Mouse (Mus musculus) CD4-positive helper T cell, adult 2 months (primary cell): Measurements from ENCODE around the gene Fnip2.

ENCODE experiments used
- DNase-seq: peaks from one replicate; pipeline ENCODE4 v3.0.0-alpha.2; 2012; ENCODE audit warnings: low read depth, missing footprints, low spot score

Fnip2 gene

GRCm38 (mm10) chr3:79564875-79565606 is 2.6 kb downstream of the Fnip2 start:
- DNase-seq: no peak

DNA sequence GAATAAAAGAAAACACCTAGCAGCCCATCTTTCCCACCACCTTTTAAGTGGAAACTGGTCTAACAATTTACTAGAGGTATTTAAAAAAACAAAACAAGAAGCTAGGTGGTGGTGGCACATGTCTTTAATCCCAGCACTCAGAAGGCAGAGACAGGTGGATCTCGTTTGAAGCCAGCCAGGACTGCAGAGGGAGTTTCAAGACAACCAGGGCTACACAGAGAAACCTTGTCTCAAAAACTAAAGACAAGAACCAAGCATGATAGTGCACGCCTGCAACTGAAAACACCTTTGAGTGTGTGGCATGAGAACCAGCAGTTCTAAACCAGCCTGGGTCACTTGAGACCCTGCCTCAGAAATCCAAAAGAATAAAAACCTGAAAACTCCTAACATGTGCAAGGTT is 4.1 kb downstream of the Fnip2 start:
- no peak for DNase-seq

- DNase-seq: no peak
Measured at GRCm38 (mm10) chr3:79561784-79562715, 5.5 kb downstream of the Fnip2 start.

GRCm38 (mm10) chr3:79560555-79560954 is 7.0 kb downstream of the Fnip2 start:
- no peak for DNase-seq

DNA sequence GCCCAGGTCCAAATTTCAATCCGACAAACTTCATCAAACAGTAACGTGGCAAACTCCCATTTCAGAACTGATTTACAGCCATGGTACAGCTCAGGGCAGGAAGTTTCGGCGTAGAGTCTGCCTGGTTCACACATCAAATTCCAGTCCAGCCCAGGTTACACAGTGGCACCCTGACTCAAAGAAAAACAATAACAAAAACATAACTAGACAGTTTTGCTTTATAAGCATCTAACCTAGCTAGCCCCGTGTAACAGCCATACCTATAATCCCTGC is 7.9 kb downstream of the Fnip2 start:
- DNase-seq: no peak

DNA sequence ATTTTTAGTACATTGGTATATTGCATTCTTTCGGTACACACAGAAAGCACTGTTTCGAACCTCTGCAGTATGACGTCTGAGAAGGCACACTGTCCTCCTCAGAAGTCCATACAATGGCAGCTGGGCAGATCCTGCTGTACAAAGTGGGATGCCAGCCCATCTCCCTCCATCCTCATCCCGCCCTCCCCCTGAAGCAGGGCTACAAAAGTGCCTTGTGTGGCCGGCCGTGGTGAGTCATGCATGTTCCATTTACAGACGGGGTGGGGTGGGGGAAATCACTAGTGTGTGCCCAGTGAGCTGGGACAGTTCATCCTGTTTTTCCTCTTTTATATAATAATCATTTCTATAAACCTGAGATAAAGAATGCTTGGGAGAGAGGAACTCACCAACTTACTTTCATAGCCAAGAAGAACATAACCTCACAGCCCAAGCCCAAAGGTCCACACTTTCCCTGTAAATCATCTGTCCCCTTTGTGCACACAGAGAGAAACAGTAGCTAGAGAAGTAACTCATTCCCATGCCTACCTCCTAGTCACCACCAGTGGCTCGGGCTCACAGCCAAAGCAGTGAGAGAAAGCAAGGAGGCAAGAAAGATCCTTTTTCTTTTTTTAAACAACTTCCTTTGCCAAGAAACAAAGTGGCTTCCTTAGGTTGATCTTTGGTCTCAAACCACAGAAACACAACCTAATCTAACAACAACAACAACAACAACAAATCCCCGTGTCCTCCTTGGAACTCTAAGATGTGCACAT is 8.4 kb downstream of the Fnip2 start:
- DNase-seq: no peak

DNA sequence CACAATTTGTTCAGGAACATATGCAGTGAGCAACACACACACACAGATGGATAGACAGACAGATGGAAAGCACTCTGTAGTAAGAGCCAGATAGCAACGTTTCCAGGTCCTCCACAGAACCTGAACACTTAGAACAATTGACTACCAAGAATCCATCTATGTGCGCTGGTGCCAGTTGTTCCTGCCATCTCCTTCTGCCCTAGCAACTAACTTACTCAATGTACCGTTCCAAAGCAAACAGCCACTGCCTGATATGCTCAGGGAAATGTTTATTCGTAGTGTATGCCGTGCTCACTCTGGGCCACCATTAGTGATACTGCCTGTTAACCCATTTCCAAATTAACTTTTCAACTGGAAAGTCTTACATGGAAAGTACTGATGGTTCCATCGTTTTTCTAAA is 12.5 kb downstream of the Fnip2 start:
- no peak for DNase-seq

DNA sequence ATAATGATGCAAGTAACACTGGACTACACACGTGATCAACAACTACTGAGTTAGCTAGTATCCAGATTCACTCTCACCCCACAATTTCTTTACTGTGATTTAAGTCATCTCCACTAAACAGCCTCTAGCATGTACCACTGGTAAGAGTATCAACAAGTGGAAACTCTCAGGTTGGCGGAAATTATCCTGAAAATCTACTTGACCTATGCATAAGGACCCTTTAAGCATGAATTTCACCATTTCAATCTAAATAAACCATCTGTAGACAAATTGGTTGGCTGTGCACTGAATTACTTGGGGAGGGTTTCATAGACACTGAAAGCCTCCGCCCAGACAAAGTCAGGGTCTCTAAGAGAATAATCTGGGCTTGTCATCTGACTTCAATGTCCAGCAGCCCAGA is 13.8 kb downstream of the Fnip2 start:
- no peak for DNase-seq

- no peak for DNase-seq
Measured at GRCm38 (mm10) chr3:79551826-79552552, 15.6 kb downstream of the Fnip2 start.

GRCm38 (mm10) chr3:79549751-79550393 is 17.7 kb downstream of the Fnip2 start:
- no peak for DNase-seq

GRCm38 (mm10) chr3:79548681-79549437 is 18.7 kb downstream of the Fnip2 start:
- no peak for DNase-seq

- no peak for DNase-seq
Measured at GRCm38 (mm10) chr3:79542585-79542984, 25.0 kb downstream of the Fnip2 start.

DNA sequence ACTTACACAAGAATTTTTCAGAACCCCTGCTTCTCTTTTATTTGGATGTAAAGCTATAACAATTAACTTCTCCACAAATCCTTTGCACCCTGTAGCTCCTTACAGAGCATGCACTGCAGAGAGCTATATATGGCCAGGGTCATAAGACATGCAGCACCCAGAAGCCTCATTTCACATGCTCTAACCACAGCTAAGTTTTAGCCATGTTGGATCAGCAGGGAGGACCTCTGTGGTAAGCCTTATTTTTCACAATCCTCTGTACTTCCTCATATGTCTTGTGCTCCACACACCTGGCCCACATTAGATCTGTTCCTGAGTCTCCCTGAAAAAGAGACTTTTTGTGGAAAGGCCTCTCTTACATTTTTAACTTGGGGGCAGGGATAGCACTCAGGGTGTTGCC is 27.9 kb downstream of the Fnip2 start:
- no peak for DNase-seq

DNA sequence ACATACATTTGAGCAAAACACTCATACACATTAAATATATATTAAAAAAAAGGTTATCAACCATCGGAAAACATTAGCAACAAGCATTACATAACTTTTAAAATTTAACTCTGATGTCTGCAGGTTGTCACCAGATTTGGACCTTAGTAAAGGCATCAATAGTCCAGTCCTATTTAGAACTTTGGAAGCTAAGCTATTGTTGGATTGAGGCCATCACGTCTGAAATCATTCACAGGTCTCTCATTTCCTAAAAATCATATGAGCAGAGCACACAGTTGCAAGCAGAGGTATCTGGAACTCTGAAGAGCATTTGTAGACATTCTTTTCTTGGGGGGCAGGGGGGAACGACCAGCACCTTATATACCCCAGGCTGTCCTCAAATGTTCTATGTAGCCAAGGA is 28.5 kb downstream of the Fnip2 start:
- DNase-seq: no peak

DNA sequence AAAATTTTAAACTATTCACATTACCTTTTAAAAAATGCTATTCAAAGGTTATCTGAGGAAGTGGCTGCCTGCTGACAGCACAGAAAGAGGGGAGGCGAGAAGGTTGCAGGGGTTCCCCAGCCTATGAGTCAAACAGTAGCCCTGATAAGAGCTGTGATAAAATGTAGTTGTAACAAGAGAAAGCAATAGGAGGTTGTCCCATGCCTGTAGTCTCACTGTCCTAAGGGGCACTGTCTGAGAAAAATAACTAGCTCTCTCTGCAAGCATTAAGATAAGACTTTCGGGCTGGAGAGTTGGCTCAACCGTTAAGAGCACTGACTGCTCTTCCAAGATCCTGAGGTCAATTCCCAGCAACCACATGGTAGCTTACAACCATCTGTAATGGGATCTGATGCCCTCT is 29.3 kb downstream of the Fnip2 start:
- no peak for DNase-seq

GRCm38 (mm10) chr3:79537626-79538203 is 29.9 kb downstream of the Fnip2 start:
- no peak for DNase-seq

- DNase-seq: no peak
Measured at GRCm38 (mm10) chr3:79537023-79537422, 30.6 kb downstream of the Fnip2 start.

- no peak for DNase-seq
Measured at GRCm38 (mm10) chr3:79531581-79532271, 35.9 kb downstream of the Fnip2 start.

DNA sequence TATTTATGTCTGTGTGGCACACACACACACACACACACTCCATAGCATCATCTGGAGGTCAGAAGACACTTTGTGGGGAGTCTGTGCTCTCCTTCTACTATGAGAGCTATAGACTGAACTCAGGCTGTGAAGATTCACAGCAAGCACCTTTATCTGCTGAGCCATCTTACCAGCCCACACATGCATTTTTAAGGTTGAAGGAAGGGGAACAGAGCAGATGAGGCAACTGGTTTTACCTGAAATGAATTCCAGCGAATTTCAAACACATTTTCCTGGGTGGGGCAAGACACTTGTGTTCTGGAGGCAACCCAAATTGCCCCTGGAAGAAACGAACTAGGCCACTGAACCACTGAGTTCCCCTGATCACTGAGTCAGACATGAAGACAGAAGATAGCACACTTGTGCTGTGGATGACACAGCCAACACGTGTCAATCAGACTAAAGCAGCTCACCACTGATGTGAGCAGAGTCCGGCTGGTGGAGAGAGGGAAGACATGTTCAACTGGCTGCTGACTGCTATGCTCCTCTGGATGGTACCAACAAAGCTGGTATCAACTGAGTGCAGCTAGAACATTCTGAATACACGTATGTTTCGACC is 38.0 kb downstream of the Fnip2 start:
- no peak for DNase-seq
